ENCODE assay signal across 26 mouse cellular contexts in the genomic region with DNA sequence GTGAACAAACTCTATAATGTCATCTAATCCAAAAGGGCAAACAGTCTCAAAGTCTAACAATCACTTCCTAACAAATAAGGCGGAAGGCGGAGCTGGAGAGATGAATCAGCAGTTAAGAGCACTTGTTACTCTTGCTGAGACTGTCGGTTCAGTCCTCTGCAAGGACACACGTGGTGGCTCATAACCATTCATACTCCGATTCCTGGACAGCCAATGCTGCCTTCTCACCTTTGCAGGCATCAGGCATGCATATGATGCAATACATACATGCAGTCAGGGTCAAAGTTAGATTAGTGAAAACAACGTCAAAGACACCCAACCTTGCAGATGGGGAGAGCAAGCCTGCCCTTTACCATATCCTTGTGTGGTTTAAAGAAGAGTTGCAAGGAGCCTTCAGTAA.
"Had no signal": no experiment of that assay in that cellular context is flagged by ENCODE, and none has a peak within 500 bp of the region (broad histone marks: within the 10 kb centered on the region; RNA-seq: fewer than 3 reads in every experiment).

No protein-coding gene starts in this region.

- H3K27ac ChIP-seq: heart, adult 2 months; heart, embryonic 13.5 days; heart, embryonic 15.5 days; hindbrain, embryonic 13.5 days; hindbrain, embryonic 15.5 days; hindbrain, postnatal 0 days; kidney, embryonic 15.5 days; kidney, postnatal 0 days; limb, embryonic 13.5 days; limb, embryonic 15.5 days; liver, embryonic 12.5 days; liver, embryonic 14.5 days had no signal

- H3K27me3 ChIP-seq: heart, embryonic 13.5 days; heart, embryonic 15.5 days; hindbrain, embryonic 13.5 days; hindbrain, embryonic 15.5 days; kidney, embryonic 15.5 days; limb, embryonic 13.5 days; limb, embryonic 15.5 days; liver, embryonic 12.5 days had no signal

- H3K4me1 ChIP-seq: heart, embryonic 13.5 days; heart, embryonic 15.5 days; hindbrain, embryonic 13.5 days; hindbrain, embryonic 15.5 days; kidney, embryonic 15.5 days; limb, embryonic 13.5 days; limb, embryonic 15.5 days; liver, embryonic 12.5 days had no signal

- H3K9ac ChIP-seq: heart, embryonic 13.5 days; heart, embryonic 15.5 days; hindbrain, embryonic 13.5 days; hindbrain, embryonic 15.5 days; kidney, embryonic 15.5 days; limb, embryonic 13.5 days; limb, embryonic 15.5 days; liver, embryonic 12.5 days; liver, embryonic 14.5 days had no signal

- H3K4me2 ChIP-seq: heart, embryonic 11.5 days; heart, embryonic 13.5 days; heart, embryonic 15.5 days; hindbrain, embryonic 13.5 days; hindbrain, embryonic 15.5 days; kidney, embryonic 15.5 days; limb, embryonic 13.5 days; limb, embryonic 15.5 days; liver, embryonic 12.5 days had no signal

- DNase-seq: gastrocnemius, postnatal 14 days; gastrocnemius, postnatal 36 days; heart, adult 11 months; heart, adult 2 months; heart, postnatal 14 days; heart, postnatal 36 days; kidney, adult 11 months; kidney, adult 2 months; kidney, adult 9 months; kidney, postnatal 14 days; kidney, postnatal 36 days; layer of hippocampus, adult 9-11 months; layer of hippocampus, postnatal 36 days; left cerebral cortex, postnatal 4 days had no signal

- H3K9me3 ChIP-seq: heart, embryonic 13.5 days; heart, embryonic 15.5 days; hindbrain, embryonic 13.5 days; hindbrain, embryonic 15.5 days; kidney, embryonic 15.5 days; limb, embryonic 13.5 days; limb, embryonic 15.5 days; liver, embryonic 12.5 days had no signal

- ATAC-seq: hindbrain, postnatal 0 days; liver, embryonic 12.5 days had no signal

- H3K4me3 ChIP-seq: heart, adult 2 months; heart, embryonic 13.5 days; heart, embryonic 15.5 days; hindbrain, embryonic 13.5 days; hindbrain, embryonic 15.5 days; kidney, embryonic 15.5 days; limb, embryonic 13.5 days; limb, embryonic 15.5 days; liver, embryonic 12.5 days had no signal
